Mouse (Mus musculus): ENCODE measurements around the gene Topors.

GRCm38 (mm10) chr4:40240272-40240744 lies 29.3 kb downstream of the Topors start:
- TF ChIP-seq MAFK (IDR thresholded peaks at IDR 0.05; ENCODE audit: insufficient read depth, low read depth, low read length): no peak
- no peak for TF ChIP-seq HCFC1 (IDR thresholded peaks at IDR 0.05; ENCODE audit: borderline replicate concordance, insufficient read depth, low read length)

All from ES-E14 (cell line).